ENCODE assay signal across 17 mouse cellular contexts in the genomic region with DNA sequence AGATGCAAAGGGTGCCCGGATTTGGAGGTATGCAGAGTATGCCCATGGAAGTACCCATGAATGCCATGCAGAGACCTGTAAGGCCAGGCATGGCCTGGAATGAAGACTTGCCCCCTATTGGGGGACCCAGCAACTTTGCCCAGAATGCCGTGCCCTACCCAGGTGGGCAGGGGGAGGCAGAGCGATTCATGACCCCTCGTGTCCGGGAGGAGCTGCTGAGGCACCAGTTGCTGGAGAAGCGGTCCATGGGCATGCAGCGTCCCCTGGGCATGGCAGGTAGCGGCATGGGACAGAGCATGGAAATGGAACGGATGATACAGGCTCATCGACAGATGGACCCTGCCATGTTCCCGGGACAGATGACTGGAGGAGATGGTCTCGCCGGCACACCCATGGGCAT. TPM values are rescaled to one million over a fixed set of nuclear protein-coding genes. Genes with fewer than 3 reads are reported as not detected.
"Had no signal": no experiment of that assay in that cellular context is flagged by ENCODE, and none has a peak within 500 bp of the region (broad histone marks: within the 10 kb centered on the region; RNA-seq: fewer than 3 reads in every experiment).

No protein-coding gene starts in this region.

- H3K4me2 ChIP-seq: limb, embryonic 12.5 days; midbrain, embryonic 13.5 days had no signal

- H3K27ac ChIP-seq: limb, embryonic 12.5 days; liver, embryonic 13.5 days; midbrain, embryonic 13.5 days; stomach, postnatal 0 days had no signal

- H3K9me3 ChIP-seq: limb, embryonic 12.5 days; liver, embryonic 13.5 days; midbrain, embryonic 13.5 days had no signal

- H3K9ac ChIP-seq: liver, embryonic 13.5 days; liver, postnatal 0 days; midbrain, embryonic 13.5 days had no signal

- DNase-seq: liver; liver, embryonic 13.5 days; liver, postnatal 0 days; lung, postnatal 36 days; thymus, adult 2 months; thymus, postnatal 25 days had no signal

- H3K4me3 ChIP-seq: limb, embryonic 12.5 days; midbrain, embryonic 13.5 days had no signal

- ATAC-seq: liver, postnatal 0 days; lung, postnatal 0 days; midbrain, embryonic 13.5 days had no signal

RNA-seq across cellular contexts. Expression of gene Upk2, which starts 51.8 kb away (rescaled TPM):
- total RNA-seq: layer of hippocampus, adult 18-20 months; layer of hippocampus, postnatal 10 days; left cerebral cortex, postnatal 36 days; megakaryocyte progenitor cell, adult 5-6 weeks; midbrain, postnatal 0 days; neutrophil, adult 5-6 weeks had no signal
- polyA plus RNA-seq: liver, embryonic 13.5 days; liver, postnatal 0 days; midbrain, embryonic 13.5 days; midbrain, postnatal 0 days had no signal

RNA-seq across cellular contexts. Expression of gene Cxcr5, which starts 55.1 kb away (rescaled TPM):
- total RNA-seq: layer of hippocampus, adult 18-20 months; layer of hippocampus, postnatal 10 days; left cerebral cortex, postnatal 36 days; megakaryocyte progenitor cell, adult 5-6 weeks; midbrain, postnatal 0 days had no signal
- polyA plus RNA-seq: kidney, embryonic 14.5 days; limb, embryonic 12.5 days; midbrain, embryonic 13.5 days; midbrain, postnatal 0 days had no signal
